Mouse (Mus musculus): ENCODE measurements around the gene Abat. TPM values are rescaled to one million over a fixed set of nuclear protein-coding genes. Genes with fewer than 3 reads are reported as not detected.
A peak's percentile ranks its signal among the peaks of the same experiment; 100 is the strongest.

Gene Abat
- total and polyA plus RNA-seq, 3 experiments = 5.7 to 11.5 (median 6.9) TPM

DNA sequence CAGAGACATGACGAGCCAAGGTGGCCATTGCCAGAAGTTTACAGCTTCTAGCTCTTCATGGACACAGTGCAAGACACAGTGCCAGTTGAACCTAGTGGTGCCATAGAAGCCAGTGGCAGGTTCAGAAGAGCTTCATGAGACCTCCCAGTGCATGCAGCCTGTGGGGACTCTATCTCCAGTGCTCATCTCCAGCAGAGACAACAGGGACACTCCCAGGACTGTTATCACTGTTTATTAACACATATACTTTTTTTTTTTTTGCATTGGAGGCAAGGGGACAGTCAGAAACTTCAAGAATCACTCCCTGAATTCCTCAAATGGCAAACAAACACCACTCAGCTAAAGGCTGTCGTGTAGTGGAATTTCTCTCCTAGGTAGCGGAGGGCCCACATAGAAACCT lies 100.2 kb downstream of the Abat start:
- no peak overlapping the region for H3K4me3 ChIP-seq
- no peak overlapping the region for H3K9ac ChIP-seq (ENCODE audit: low read depth, low read length)
- no peaks in the 10 kb centered on the region for H3K27me3 ChIP-seq (ENCODE audit: control insufficient read depth, insufficient read depth, low read length)
- 84% methylated on average over 3 of the region's 3 CpGs for WGBS
- no peaks in the 10 kb centered on the region for H3K4me1 ChIP-seq (ENCODE audit: control insufficient read depth, insufficient read depth, low read length)
- no peaks in the 10 kb centered on the region for H3K79me2 ChIP-seq (replicated peaks; ENCODE audit: control insufficient read depth, insufficient read depth, low read length)
- intact Hi-C loops (cut with DNase I) = no loop called here
- no peaks in the 10 kb centered on the region for H3K36me3 ChIP-seq (ENCODE audit: control insufficient read depth, insufficient read depth, low read length)
- no peak for DNase-seq
- TF ChIP-seq EP300 (IDR thresholded peaks at IDR 0.05; ENCODE audit: insufficient read depth, low read depth, low read length) = no peak
- TF ChIP-seq CTCF (IDR thresholded peaks at IDR 0.05) = no peak
- no peak for TF ChIP-seq POLR2A (IDR thresholded peaks at IDR 0.05; ENCODE audit: insufficient read depth, low read depth, low read length)
- H3K27ac ChIP-seq = no peak overlapping the region

DNA sequence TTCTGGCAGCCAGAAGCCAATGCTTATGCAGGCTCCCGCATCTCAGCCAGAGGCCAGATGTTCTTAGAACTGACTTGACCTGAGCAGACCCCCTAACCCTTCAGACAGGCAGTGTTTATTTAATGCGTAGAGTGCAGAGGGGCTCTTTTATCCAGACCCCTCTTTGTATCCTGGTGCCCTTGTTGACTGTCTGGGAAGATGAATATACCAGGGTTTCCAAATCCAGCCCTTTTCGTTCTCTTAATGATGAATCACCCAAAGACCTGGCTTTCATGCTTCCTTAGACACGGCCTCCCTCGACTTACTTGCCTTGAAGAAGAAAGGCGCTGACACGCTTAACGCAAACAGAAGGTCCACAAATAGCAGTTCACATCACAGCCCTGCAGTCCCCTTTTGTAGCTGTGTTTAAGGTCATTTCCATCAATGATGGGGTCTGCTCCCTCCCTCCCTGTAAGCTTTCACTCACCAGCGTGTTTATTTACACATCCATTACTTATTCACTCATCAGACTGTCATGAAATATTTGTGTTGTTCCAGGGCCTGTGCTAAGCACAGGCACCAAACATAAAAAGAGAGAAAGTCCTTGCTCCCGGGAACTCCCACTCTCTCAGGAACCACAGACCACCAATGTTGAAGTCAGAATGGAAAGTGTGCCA lies 106.6 kb downstream of the Abat start:
- DNase-seq = no peak
- TF ChIP-seq EP300 (IDR thresholded peaks at IDR 0.05; ENCODE audit: insufficient read depth, low read depth, low read length) (no peak), CTCF (IDR thresholded peaks at IDR 0.05) (no peak), POLR2A (IDR thresholded peaks at IDR 0.05; ENCODE audit: insufficient read depth, low read depth, low read length) (no peak)
- H3K79me2 ChIP-seq (replicated peaks; ENCODE audit: control insufficient read depth, insufficient read depth, low read length) = no peaks in the 10 kb centered on the region
- H3K9ac ChIP-seq (ENCODE audit: low read depth, low read length) = no peak overlapping the region
- WGBS = 71% methylated on average over 10 of the region's 10 CpGs
- no peaks in the 10 kb centered on the region for H3K27me3 ChIP-seq (ENCODE audit: control insufficient read depth, insufficient read depth, low read length)
- no peak overlapping the region for H3K4me3 ChIP-seq
- no peak overlapping the region for H3K27ac ChIP-seq
- no peaks in the 10 kb centered on the region for H3K4me1 ChIP-seq (ENCODE audit: control insufficient read depth, insufficient read depth, low read length)
- intact Hi-C loops (cut with DNase I) = no loop called here
- no peaks in the 10 kb centered on the region for H3K36me3 ChIP-seq (ENCODE audit: control insufficient read depth, insufficient read depth, low read length)

DNA sequence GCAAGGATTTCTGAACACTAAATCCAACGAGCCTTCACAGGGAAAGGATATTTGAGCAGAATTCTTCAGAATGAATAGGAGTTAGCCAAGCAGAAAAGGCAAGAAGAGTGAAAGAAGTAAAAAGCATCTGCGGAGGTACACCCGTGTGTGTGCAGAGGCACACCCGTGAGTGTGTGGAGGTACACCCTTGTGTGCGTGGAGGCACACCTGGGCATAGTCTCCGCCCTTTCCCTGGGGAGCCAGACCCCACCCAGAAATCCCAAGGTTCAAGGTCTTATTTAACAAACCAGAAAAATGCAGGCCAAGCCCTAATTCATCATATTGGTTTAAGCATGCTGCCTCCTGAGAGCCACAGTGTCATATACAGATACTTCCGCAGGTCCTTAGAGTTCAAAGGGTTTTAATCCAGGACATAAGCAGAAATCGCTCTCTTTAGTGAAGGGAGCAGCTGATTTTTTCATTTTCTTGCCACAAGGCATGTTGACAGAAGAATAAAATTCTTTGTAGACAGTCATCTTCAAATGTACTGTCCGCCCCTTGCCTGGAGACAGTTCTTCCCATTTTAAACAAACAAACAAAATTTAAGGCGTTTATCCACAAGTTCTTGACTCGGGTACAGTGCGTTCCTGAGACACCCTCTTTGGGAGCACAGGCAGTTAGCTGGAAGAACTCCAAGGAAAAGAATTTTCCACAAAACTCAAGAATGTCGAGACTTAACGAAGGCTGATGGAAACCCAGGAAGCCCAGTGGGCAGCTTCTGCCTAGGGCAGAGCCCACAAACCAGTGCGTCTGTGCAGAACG lies 107.3 kb downstream of the Abat start:
- H3K79me2 ChIP-seq (replicated peaks; ENCODE audit: control insufficient read depth, insufficient read depth, low read length) = no peaks in the 10 kb centered on the region
- no peaks in the 10 kb centered on the region for H3K27me3 ChIP-seq (ENCODE audit: control insufficient read depth, insufficient read depth, low read length)
- 76% methylated on average over 16 of the region's 16 CpGs for WGBS
- no peak overlapping the region for H3K4me3 ChIP-seq
- no peak overlapping the region for H3K27ac ChIP-seq
- no peak overlapping the region for H3K9ac ChIP-seq (ENCODE audit: low read depth, low read length)
- H3K4me1 ChIP-seq (ENCODE audit: control insufficient read depth, insufficient read depth, low read length) = no peaks in the 10 kb centered on the region
- TF ChIP-seq POLR2A (IDR thresholded peaks at IDR 0.05; ENCODE audit: insufficient read depth, low read depth, low read length) = no peak
- TF ChIP-seq CTCF (IDR thresholded peaks at IDR 0.05) = no peak
- no peak for TF ChIP-seq EP300 (IDR thresholded peaks at IDR 0.05; ENCODE audit: insufficient read depth, low read depth, low read length)
- intact Hi-C loops (cut with DNase I) = no loop called here
- no peak for DNase-seq
- H3K36me3 ChIP-seq (ENCODE audit: control insufficient read depth, insufficient read depth, low read length) = no peaks in the 10 kb centered on the region

- intact Hi-C loops (cut with DNase I) = no loop called here
These were observed 117.2 kb downstream of the Abat start for GRCm38 (mm10) chr16:8630419-8630818.

GRCm38 (mm10) chr16:8631428-8631827 lies 118.2 kb downstream of the Abat start:
- no peak overlapping the region for H3K4me3 ChIP-seq
- intact Hi-C loops (cut with DNase I) = no loop called here
- 82% methylated on average over 5 of the region's 5 CpGs for WGBS
- H3K4me1 ChIP-seq (ENCODE audit: control insufficient read depth, insufficient read depth, low read length) = no peaks in the 10 kb centered on the region
- no peaks in the 10 kb centered on the region for H3K27me3 ChIP-seq (ENCODE audit: control insufficient read depth, insufficient read depth, low read length)
- H3K36me3 ChIP-seq (ENCODE audit: control insufficient read depth, insufficient read depth, low read length) = no peaks in the 10 kb centered on the region; the same call in 1 of the 2 replicates
- H3K27ac ChIP-seq = no peak overlapping the region
- TF ChIP-seq EP300 (IDR thresholded peaks at IDR 0.05; ENCODE audit: insufficient read depth, low read depth, low read length) = no peak
- no peak for TF ChIP-seq CTCF (IDR thresholded peaks at IDR 0.05)
- TF ChIP-seq POLR2A (IDR thresholded peaks at IDR 0.05; ENCODE audit: insufficient read depth, low read depth, low read length) = no peak
- no peak overlapping the region for H3K9ac ChIP-seq (ENCODE audit: low read depth, low read length)
- DNase-seq = no peak
- no peaks in the 10 kb centered on the region; the same call in 1 of the 2 replicates for H3K79me2 ChIP-seq (replicated peaks; ENCODE audit: control insufficient read depth, insufficient read depth, low read length)

More at GRCm38 (mm10) chr16:8630419-8630818, 117.2 kb downstream of the Abat start:
- no peaks in the 10 kb centered on the region for H3K36me3 ChIP-seq (ENCODE audit: control insufficient read depth, insufficient read depth, low read length)
- H3K4me1 ChIP-seq (ENCODE audit: control insufficient read depth, insufficient read depth, low read length) = no peaks in the 10 kb centered on the region
- WGBS = 75% methylated on average over 2 of the region's 2 CpGs
- no peak overlapping the region for H3K9ac ChIP-seq (ENCODE audit: low read depth, low read length)
- H3K79me2 ChIP-seq (replicated peaks; ENCODE audit: control insufficient read depth, insufficient read depth, low read length) = no peaks in the 10 kb centered on the region; the same call in 1 of the 2 replicates
- no peak for DNase-seq
- H3K27me3 ChIP-seq (ENCODE audit: control insufficient read depth, insufficient read depth, low read length) = no peaks in the 10 kb centered on the region
- H3K27ac ChIP-seq = no peak overlapping the region
- no peak overlapping the region for H3K4me3 ChIP-seq
- no peak for TF ChIP-seq CTCF (IDR thresholded peaks at IDR 0.05)
- TF ChIP-seq EP300 (IDR thresholded peaks at IDR 0.05; ENCODE audit: insufficient read depth, low read depth, low read length) = no peak
- no peak for TF ChIP-seq POLR2A (IDR thresholded peaks at IDR 0.05; ENCODE audit: insufficient read depth, low read depth, low read length)

DNA sequence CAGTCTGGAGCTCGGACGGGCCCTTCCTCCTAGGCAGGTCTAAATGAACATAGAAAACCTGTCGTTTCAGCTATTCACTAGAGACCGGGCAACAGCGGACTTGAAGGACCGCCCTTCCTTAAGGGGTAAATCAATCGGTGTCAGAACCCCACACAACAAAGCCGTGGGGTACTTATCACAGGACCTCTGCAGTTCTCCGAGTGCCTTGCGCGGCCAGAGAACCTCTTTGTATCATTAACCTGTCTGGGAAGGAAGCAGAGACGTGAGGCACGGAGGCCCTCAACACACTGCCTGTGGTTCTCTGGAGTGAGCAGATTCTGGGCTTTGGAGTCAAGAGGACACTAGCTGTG lies 123.6 kb downstream of the Abat start:
- peak overlapping the region; percentile 81 for H3K27ac ChIP-seq
- peak overlapping the region; percentile 84 for H3K4me3 ChIP-seq
- intact Hi-C loops (cut with DNase I) = loop anchor here (5.0 kb wide), 1 partner anchor 125 kb away; the partner anchor contains the start of gene Abat
- WGBS = under 1% methylated on average over 13 of the region's 13 CpGs
- no peaks in the 10 kb centered on the region for H3K27me3 ChIP-seq (ENCODE audit: control insufficient read depth, insufficient read depth, low read length)
- H3K4me1 ChIP-seq (ENCODE audit: control insufficient read depth, insufficient read depth, low read length) = peaks cover 6% of the 10 kb centered on the region
- H3K36me3 ChIP-seq (ENCODE audit: control insufficient read depth, insufficient read depth, low read length) = no peaks in the 10 kb centered on the region; the same call in 1 of the 2 replicates
- no peaks in the 10 kb centered on the region; the same call in 1 of the 2 replicates for H3K79me2 ChIP-seq (replicated peaks; ENCODE audit: control insufficient read depth, insufficient read depth, low read length)
- TF ChIP-seq CTCF (IDR thresholded peaks at IDR 0.05) (no peak), POLR2A (IDR thresholded peaks at IDR 0.05; ENCODE audit: insufficient read depth, low read depth, low read length) (no peak), EP300 (IDR thresholded peaks at IDR 0.05; ENCODE audit: insufficient read depth, low read depth, low read length) (no peak)
- no peak for DNase-seq
- H3K9ac ChIP-seq (ENCODE audit: low read depth, low read length) = peak overlapping the region; percentile 74

Measured in heart, adult 2 months (tissue).